Mouse (Mus musculus) macrophage (primary cell): ENCODE measurements around the gene Arid1b. TPM values are rescaled to one million over a fixed set of nuclear protein-coding genes. Genes with fewer than 3 reads are reported as not detected.

Experiments used
- H3K27ac ChIP-seq: fragments of 350-480 bp; formaldehyde crosslinking; 2 replicates; pipeline ENCODE4 v1.9.0; 2021
- H3K36me3 ChIP-seq: fragments of 350-480 bp; formaldehyde crosslinking; 2 replicates; pipeline ENCODE4 v1.9.0; 2021; ENCODE audit errors: inconsistent target
- H3K4me3 ChIP-seq: fragments of 350-480 bp; formaldehyde crosslinking; 2 replicates; pipeline ENCODE4 v1.9.0; 2021; ENCODE audit errors: inconsistent target
- H3K79me2 ChIP-seq: fragments of 350-480 bp; formaldehyde crosslinking; 2 replicates; pipeline ENCODE4 v1.9.0; 2021; ENCODE audit errors: inconsistent target
- WGBS: methylation state at CpG from one replicate; pipeline ENCODE4 v1.1.7; 2026; ENCODE audit warnings: inconsistent platforms; ENCODE audit not compliant: missing documents; 5-methylcytosine and 5-hydroxymethylcytosine counted together
- polyA plus RNA-seq: library from polyadenylated mRNA; stranded (reverse); fragments of 250-400 nt; gene quantifications from 3 replicates; pipeline ENCODE4 v1.2.4, GENCODE M21; 2018; ENCODE audit warnings: inconsistent platforms

The Arid1b gene
- polyA plus RNA-seq, 1 experiment from 2014 or later: 20.1 TPM

DNA sequence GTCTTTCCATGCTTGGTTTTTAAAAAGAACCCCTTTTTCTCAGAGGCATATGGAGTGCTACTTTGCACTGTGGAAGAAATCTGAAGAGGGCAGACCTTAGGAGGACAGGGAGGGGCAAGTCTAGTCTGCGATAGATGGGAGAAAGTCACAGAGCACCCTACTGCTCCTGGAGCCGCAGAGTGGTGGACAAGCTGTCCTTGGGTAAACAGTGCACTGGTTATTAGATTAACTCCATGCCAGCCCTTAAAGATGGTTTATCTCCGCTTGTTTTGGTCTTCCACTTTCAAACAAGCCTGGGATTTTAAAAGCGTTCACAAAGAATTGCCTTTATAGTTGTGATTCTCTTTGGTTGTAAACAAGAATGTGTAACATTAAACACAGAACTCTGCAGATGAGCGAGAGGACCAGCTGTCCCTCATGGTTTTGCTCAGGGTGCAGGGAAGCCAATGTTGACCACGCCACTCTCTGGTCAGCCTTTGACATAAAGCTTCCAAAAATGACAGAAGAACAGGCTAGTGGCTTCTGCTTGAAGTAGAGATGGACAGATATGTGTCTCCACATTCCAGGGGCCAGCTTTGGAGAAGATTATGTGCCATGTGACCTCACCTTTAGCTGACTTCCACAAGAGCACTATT, 234.6 kb downstream of the Arid1b start:
- 92% methylated on average over 6 of the region's 6 CpGs for WGBS
- H3K4me3 ChIP-seq: no peak overlapping the region

GRCm38 (mm10) chr17:5230063-5230462, 235.9 kb downstream of the Arid1b start:
- Histone ChIP-seq H3K36me3 (no peaks in the 10 kb centered on the region), H3K27ac (no peak overlapping the region), H3K4me3 (no peak overlapping the region), H3K79me2 (peaks cover 100% of the 10 kb centered on the region)
- WGBS: 90% methylated on average over 7 of the region's 7 CpGs

More for the DNA sequence above, 234.6 kb downstream of the Arid1b start:
- peaks cover 100% of the 10 kb centered on the region for H3K79me2 ChIP-seq
- no peaks in the 10 kb centered on the region for H3K36me3 ChIP-seq
- no peak overlapping the region for H3K27ac ChIP-seq

- no peaks in the 10 kb centered on the region for H3K36me3 ChIP-seq
- H3K4me3 ChIP-seq: no peak overlapping the region
- H3K79me2 ChIP-seq: peaks cover 100% of the 10 kb centered on the region
- peak overlapping the region; percentile 47 for H3K27ac ChIP-seq
- 10% methylated on average over 2 of the region's 2 CpGs for WGBS
Observed at GRCm38 (mm10) chr17:5232180-5232579, 238.0 kb downstream of the Arid1b start.

GRCm38 (mm10) chr17:5233991-5234390, 239.9 kb downstream of the Arid1b start:
- Histone ChIP-seq H3K4me3 (no peak overlapping the region), H3K36me3 (no peaks in the 10 kb centered on the region), H3K79me2 (peaks cover 91% of the 10 kb centered on the region), H3K27ac (peak overlapping the region; percentile 30; the same call in 1 of the 2 replicates)
- 100% methylated on average over 1 of the region's 1 CpGs for WGBS

DNA sequence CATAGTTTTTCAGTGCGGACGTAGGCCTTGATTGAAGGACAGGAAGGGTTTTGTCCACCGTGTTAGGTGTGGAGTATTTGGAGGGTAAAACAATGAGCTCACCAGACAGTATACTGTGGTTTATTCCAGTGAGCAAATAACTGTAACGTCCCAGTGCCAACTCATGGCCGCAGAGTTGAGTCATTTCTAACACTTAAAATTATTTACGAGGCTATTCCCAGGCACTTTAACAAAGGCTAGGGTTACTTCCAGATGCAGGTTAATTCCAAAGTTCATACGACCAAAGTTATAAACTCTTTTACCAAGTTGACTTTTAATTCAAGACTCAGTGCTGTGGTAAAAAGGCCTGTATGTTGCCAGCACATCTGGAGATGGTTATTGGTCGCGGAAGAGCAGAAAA, 240.9 kb downstream of the Arid1b start:
- H3K36me3 ChIP-seq: no peaks in the 10 kb centered on the region
- H3K79me2 ChIP-seq: peaks cover 90% of the 10 kb centered on the region
- H3K4me3 ChIP-seq: no peak overlapping the region
- no peak overlapping the region for H3K27ac ChIP-seq
- WGBS: 70% methylated on average over 9 of the region's 9 CpGs

DNA sequence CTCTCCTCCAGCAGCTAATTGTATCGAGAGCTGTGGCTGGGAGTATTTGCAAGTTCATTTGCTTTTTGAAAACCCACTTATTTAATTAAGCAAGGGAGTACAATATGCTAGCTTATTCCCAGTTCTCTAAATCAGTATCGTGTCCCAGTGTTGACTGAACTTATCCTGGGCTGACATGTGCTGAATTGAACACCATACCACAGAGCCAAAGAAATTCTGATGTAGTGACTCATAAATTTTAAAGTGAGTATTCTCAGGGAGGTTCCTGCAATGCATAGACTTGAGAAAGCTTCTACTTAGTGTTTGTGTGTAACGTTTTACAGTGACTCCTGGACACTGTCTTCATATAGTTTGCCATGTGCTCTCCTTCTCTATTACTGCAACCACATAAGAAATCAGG, 243.6 kb downstream of the Arid1b start:
- 40% methylated on average over 3 of the region's 3 CpGs for WGBS
- Histone ChIP-seq H3K27ac (peak overlapping the region; percentile 98), H3K4me3 (no peak overlapping the region), H3K79me2 (peaks cover 89% of the 10 kb centered on the region), H3K36me3 (no peaks in the 10 kb centered on the region)

- H3K36me3 ChIP-seq: no peaks in the 10 kb centered on the region
- H3K79me2 ChIP-seq: peaks cover 89% of the 10 kb centered on the region
- WGBS: 6% methylated on average over 16 of the region's 16 CpGs
- peak overlapping the region; percentile 98 for H3K27ac ChIP-seq
- H3K4me3 ChIP-seq: no peak overlapping the region; the same call in 1 of the 2 replicates
Observed at GRCm38 (mm10) chr17:5238387-5239245, 244.5 kb downstream of the Arid1b start.

DNA sequence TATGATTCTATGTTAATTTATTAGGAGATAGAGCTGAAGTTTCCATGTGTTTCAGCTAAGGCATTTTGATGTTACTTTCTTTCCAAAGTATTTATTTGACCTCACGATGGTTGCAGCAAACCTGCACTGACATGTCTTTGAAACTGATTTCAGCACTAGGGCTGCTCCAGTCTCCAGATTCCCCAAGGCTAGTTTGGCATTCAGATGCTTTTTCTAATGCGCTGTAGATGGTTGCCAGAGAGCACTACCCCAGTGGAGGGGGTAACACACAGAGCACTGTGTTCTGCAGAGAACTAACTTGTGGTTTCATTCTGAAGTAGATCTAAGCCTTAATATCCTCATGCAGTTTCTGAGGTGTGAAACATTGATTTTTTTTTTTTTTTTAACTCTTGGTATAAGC, 250.4 kb downstream of the Arid1b start:
- no peak overlapping the region for H3K4me3 ChIP-seq
- peaks cover 97% of the 10 kb centered on the region for H3K79me2 ChIP-seq
- 91% methylated on average over 2 of the region's 2 CpGs for WGBS
- H3K27ac ChIP-seq: no peak overlapping the region
- H3K36me3 ChIP-seq: no peaks in the 10 kb centered on the region

- no peaks in the 10 kb centered on the region for H3K36me3 ChIP-seq
- no peak overlapping the region for H3K4me3 ChIP-seq
- no peak overlapping the region for H3K27ac ChIP-seq
- 85% methylated on average over 11 of the region's 11 CpGs for WGBS
- H3K79me2 ChIP-seq: peaks cover 90% of the 10 kb centered on the region
Observed at GRCm38 (mm10) chr17:5246688-5247087, 252.6 kb downstream of the Arid1b start.

GRCm38 (mm10) chr17:5247247-5247646, 253.1 kb downstream of the Arid1b start:
- no peaks in the 10 kb centered on the region for H3K36me3 ChIP-seq
- peaks cover 91% of the 10 kb centered on the region for H3K79me2 ChIP-seq
- no peak overlapping the region for H3K4me3 ChIP-seq
- WGBS: 96% methylated on average over 7 of the region's 7 CpGs
- H3K27ac ChIP-seq: no peak overlapping the region

GRCm38 (mm10) chr17:5247737-5248136, 253.6 kb downstream of the Arid1b start:
- Histone ChIP-seq H3K79me2 (peaks cover 91% of the 10 kb centered on the region), H3K27ac (no peak overlapping the region), H3K4me3 (no peak overlapping the region), H3K36me3 (no peaks in the 10 kb centered on the region)
- 93% methylated on average over 15 of the region's 15 CpGs for WGBS

- 21% methylated on average over 17 of the region's 17 CpGs for WGBS
- H3K36me3 ChIP-seq: no peaks in the 10 kb centered on the region
- H3K27ac ChIP-seq: peak overlapping the region; percentile 91
- no peak overlapping the region for H3K4me3 ChIP-seq
- peaks cover 91% of the 10 kb centered on the region for H3K79me2 ChIP-seq
Observed at GRCm38 (mm10) chr17:5248957-5249656, 255.0 kb downstream of the Arid1b start.

- 23% methylated on average over 9 of the region's 9 CpGs for WGBS
- Histone ChIP-seq H3K79me2 (peaks cover 91% of the 10 kb centered on the region), H3K36me3 (no peaks in the 10 kb centered on the region), H3K4me3 (no peak overlapping the region), H3K27ac (peak overlapping the region; percentile 91)
Observed at GRCm38 (mm10) chr17:5249681-5250180, 255.6 kb downstream of the Arid1b start.

- no peaks in the 10 kb centered on the region for H3K36me3 ChIP-seq
- H3K4me3 ChIP-seq: no peak overlapping the region
- no peak overlapping the region for H3K27ac ChIP-seq
- WGBS: 16% methylated on average over 3 of the region's 3 CpGs
- H3K79me2 ChIP-seq: peaks cover 89% of the 10 kb centered on the region
Observed at GRCm38 (mm10) chr17:5252436-5252835, 258.3 kb downstream of the Arid1b start.
